Mouse (Mus musculus) lung, embryonic 14.5 days (tissue): ENCODE results near the gene Kctd7. TPM values are rescaled to one million over a fixed set of nuclear protein-coding genes. Genes with fewer than 3 reads are reported as not detected.

Source experiments
- ATAC-seq: fragments of 200-750 bp; cut with Nextera tagmentation; 2 replicates; pipeline ENCODE4 v1.8.0; 2017; ENCODE audit warnings: mild to moderate bottlenecking, moderate TSS enrichment, moderate library complexity; ENCODE audit not compliant: insufficient read depth
- DNase-seq: peaks from one replicate; pipeline ENCODE4 v3.0.0-alpha.2; 2015
- H3K27ac ChIP-seq: fragments of 300-500 bp; sonication (generic); 2 replicates; pipeline ENCODE4 v1.5.1; 2014; ENCODE audit warnings: low read depth, mild to moderate bottlenecking, moderate library complexity
- H3K27me3 ChIP-seq: fragments of 300-500 bp; sonication (generic); 2 replicates; pipeline ENCODE4 v1.6.1; 2014; ENCODE audit warnings: low read length, control low read depth; ENCODE audit not compliant: insufficient read depth
- H3K36me3 ChIP-seq: fragments of 300-500 bp; sonication (generic); 2 replicates; pipeline ENCODE4 v1.6.1; 2014; ENCODE audit warnings: control low read depth; ENCODE audit not compliant: insufficient read depth
- H3K4me1 ChIP-seq: fragments of 300-500 bp; sonication (generic); 2 replicates; pipeline ENCODE4 v1.6.1; 2014; ENCODE audit warnings: antibody characterized with exemption, control low read depth; ENCODE audit not compliant: insufficient read depth
- H3K4me2 ChIP-seq: fragments of 300-500 bp; sonication (generic); 2 replicates; pipeline ENCODE4 v1.6.1; 2014; ENCODE audit warnings: mild to moderate bottlenecking
- H3K4me3 ChIP-seq: fragments of 300-500 bp; sonication (generic); 2 replicates; pipeline ENCODE4 v1.5.1; 2014; ENCODE audit warnings: low read depth, low read length
- H3K9ac ChIP-seq: fragments of 300-500 bp; sonication (generic); 2 replicates; pipeline ENCODE4 v1.6.1; 2014
- H3K9me3 ChIP-seq: fragments of 300-500 bp; sonication (generic); 2 replicates; pipeline ENCODE4 v1.6.1; 2016; ENCODE audit warnings: low read depth, low read length, control low read depth
- CTCF ChIP-seq: IDR thresholded peaks from 2 replicates; pipeline ENCODE4 v1.5.1; 2016; ENCODE audit warnings: antibody characterized with exemption, low read depth
- WGBS: fragments of 180-500 bp; shearing (Covaris S2); extraction: QIAGEN DNeasy Blood & Tissue Kit; methylation state at CpG from one replicate; pipeline ENCODE4 v1.1.7; 2014; 5-methylcytosine and 5-hydroxymethylcytosine counted together
- polyA plus RNA-seq: library from polyadenylated mRNA; unstranded; fragments of >200 nt; fragmentation: Nextera tagmentation; extraction: Ambion mirVana; gene quantifications from 2 replicates; pipeline ENCODE4 v1.2.1, GENCODE M21; 2014

Kctd7 gene
- polyA plus RNA-seq, 1 experiment from 2014 or later = 7.4 TPM

DNA sequence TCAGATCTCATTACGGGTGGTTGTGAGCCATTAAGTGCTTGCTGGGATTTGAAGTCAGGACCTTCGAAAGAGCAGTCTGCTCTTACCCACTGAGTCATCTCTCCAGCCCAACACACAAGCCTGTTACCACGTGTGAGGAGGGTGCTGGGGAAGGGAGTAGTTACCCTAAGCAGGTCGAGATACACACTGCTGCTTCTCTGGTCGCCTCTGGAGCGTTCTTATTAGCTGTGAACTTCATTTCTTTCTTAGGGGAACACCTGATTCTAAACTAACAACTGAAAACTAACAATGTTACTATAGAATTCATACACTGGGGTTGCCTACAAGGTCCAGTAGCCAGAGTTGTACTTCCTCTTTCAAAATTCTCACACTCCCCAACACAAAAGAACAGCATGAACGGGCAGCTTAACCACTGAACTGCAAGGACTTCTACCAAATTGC, 15.1 kb downstream of the Kctd7 start:
- 62% methylated on average over 7 of the region's 7 CpGs for WGBS
- H3K9me3 ChIP-seq = no peaks in the 10 kb centered on the region
- H3K4me1 ChIP-seq = no peaks in the 10 kb centered on the region
- H3K4me2 ChIP-seq = no peak overlapping the region
- DNase-seq (no peak), ATAC-seq (no peak)
- H3K9ac ChIP-seq = no peak overlapping the region
- no peak for TF ChIP-seq CTCF
- H3K27me3 ChIP-seq = no peaks in the 10 kb centered on the region
- no peak overlapping the region for H3K4me3 ChIP-seq
- no peaks in the 10 kb centered on the region for H3K36me3 ChIP-seq
- no peak overlapping the region for H3K27ac ChIP-seq

DNA sequence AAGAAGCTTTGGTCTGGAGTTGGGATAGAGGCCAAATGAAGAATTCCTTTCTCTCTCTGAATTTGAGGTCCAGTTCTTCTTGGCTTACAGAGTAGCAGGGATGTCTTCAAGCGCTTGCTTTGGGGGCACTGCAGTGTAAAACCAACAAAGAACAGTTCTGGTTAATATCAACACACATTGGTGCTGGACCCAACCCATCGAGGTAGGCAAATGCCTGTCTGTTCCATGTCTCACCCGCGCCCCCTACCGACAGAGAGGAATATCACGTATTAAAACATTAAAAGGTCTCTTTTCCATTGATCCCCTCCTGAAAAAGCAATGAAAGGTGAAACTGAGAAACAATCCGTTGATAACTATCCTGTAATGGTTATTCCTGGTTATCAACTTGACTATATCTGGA, 19.0 kb downstream of the Kctd7 start:
- Histone ChIP-seq H3K9me3 (no peaks in the 10 kb centered on the region), H3K9ac (no peak overlapping the region), H3K27me3 (no peaks in the 10 kb centered on the region), H3K4me3 (no peak overlapping the region), H3K4me2 (no peak overlapping the region), H3K4me1 (no peaks in the 10 kb centered on the region), H3K36me3 (no peaks in the 10 kb centered on the region), H3K27ac (no peak overlapping the region)
- DNase-seq (peak; percentile 88), ATAC-seq (no peak)
- peak; percentile 87 for TF ChIP-seq CTCF
- 4% methylated on average over 7 of the region's 7 CpGs for WGBS

DNA sequence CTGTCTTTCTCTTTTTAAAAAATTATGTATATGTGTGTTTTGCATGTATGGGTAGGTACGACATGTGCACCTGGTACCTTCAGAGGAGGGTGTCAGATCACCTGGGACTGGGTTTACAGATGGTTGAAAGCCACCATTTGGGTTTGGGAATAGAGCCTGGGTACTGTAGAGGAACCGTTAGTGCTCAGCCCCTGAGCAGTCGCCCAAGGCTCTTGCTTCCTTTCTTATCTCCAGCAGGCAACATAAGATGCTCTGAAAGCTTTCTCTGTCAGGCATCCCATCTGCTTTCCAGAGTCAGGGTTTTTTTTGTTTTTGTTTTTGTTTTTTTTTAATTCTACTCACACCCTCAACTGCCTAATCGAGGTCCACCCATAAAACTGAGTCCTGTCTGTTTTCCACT, 20.6 kb downstream of the Kctd7 start:
- no peak overlapping the region for H3K9ac ChIP-seq
- H3K9me3 ChIP-seq = no peaks in the 10 kb centered on the region
- no peak overlapping the region for H3K4me2 ChIP-seq
- H3K4me1 ChIP-seq = no peaks in the 10 kb centered on the region
- ATAC-seq = no peak
- DNase-seq = no peak
- no peaks in the 10 kb centered on the region for H3K27me3 ChIP-seq
- no peak for TF ChIP-seq CTCF
- WGBS = 65% methylated on average over 4 of the region's 4 CpGs
- H3K4me3 ChIP-seq = no peak overlapping the region
- H3K36me3 ChIP-seq = no peaks in the 10 kb centered on the region
- H3K27ac ChIP-seq = no peak overlapping the region

DNA sequence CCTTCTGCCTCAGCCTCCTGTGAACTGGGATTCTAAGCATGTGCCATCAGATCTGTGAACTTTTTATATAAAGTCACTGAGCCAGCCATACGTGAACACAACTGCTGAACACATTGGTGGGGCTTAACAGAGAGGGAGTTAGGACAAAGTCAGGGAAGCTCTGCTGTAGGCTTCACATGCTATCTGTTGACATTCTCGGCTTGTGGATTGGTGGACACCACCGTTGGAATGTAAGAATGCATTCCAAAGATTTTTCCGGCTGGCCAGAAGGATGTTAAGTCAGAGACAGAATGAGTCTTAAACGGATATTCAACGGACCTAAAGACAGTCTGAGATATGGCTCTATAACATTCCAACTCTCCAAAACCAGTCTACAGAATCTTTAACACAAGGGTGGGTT, 24.4 kb downstream of the Kctd7 start:
- no peak for TF ChIP-seq CTCF
- Histone ChIP-seq H3K4me3 (no peak overlapping the region), H3K9ac (no peak overlapping the region), H3K4me2 (no peak overlapping the region), H3K36me3 (no peaks in the 10 kb centered on the region), H3K27ac (no peak overlapping the region), H3K9me3 (no peaks in the 10 kb centered on the region), H3K27me3 (no peaks in the 10 kb centered on the region), H3K4me1 (peaks cover 15% of the 10 kb centered on the region)
- 29% methylated on average over 6 of the region's 6 CpGs for WGBS
- DNase-seq (peak; percentile 44), ATAC-seq (no peak)

DNA sequence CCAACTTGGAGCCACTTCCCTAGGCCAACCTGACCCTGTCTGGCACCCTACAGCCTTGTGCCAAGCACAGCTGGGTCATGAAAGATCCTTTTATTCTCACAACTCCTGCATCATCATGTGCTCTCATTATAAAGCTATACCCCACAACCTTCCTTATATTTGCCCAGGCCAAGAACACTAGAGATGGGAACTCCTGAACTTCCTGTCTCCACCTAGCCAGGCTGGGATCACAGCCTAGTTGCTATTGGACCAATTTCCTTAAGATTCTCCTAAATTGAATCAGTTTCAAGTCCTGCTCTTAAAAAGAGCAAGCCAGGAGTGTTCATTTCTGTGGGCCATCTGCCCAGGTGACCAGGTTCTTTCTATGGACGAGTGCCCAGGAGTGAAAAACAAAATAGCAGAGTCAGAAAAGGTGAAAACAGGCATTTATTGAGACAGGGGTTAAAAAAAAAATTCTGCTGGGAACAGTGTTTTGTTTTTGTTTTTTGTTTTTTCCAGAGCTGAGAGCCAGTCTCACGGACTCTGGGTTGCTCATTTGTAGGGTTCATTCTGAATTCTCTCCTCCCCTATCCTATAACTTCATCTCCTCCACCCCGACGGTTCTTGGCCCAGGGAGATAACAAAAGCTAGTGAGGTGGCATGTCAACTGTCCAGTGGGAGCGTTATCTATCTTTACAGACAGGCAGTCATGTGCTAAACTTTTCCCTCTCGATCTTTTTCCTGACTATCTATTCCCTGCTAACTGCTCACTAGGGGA, 26.2 kb downstream of the Kctd7 start:
- Histone ChIP-seq H3K4me1 (peaks cover 15% of the 10 kb centered on the region), H3K9ac (peak overlapping the region; percentile 86), H3K4me2 (peak overlapping the region; percentile 78), H3K27me3 (no peaks in the 10 kb centered on the region), H3K9me3 (no peaks in the 10 kb centered on the region), H3K36me3 (no peaks in the 10 kb centered on the region), H3K27ac (peak overlapping the region; percentile 81), H3K4me3 (peak overlapping the region; percentile 93)
- 11% methylated on average over 6 of the region's 6 CpGs for WGBS
- ATAC-seq = peak; percentile 19
- no peak for DNase-seq
- TF ChIP-seq CTCF = no peak

DNA sequence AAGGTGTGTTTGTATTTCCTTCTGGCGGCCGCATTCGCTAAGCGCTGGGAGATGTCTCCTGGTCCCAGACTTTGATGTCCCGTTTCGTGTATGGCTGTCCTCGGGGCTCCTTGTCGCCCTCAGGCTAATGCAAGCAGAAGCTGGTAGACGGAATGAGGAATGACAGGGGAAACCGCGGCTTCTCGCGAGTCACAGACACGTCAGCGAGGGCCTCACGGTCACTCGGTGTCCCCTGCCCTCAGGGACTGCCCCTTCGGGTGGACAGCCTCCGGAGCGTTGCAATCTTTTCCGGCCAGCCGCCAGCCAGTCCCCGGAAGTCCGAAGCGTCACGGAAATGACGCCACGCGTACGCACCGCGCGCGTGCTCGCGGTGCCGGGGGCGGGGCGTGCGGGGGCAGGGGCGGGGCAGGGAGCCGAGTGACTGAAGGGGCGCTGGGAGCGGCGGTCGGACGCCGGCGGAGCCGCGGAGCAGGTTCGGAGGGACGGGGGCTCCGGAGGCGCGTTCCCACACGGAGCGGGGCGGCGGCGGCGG, 26.8 kb downstream of the Kctd7 start, which contains the start of gene Rabgef1:
Gene Rabgef1 (plus strand): TSS at position 376 of the 532 bp plus-strand sequence.
- ATAC-seq (peak; percentile 96), DNase-seq (peak; percentile 95)
- peak within 1 kb of the TSS; percentile 86 for H3K9ac ChIP-seq
- H3K27ac ChIP-seq = peak within 1 kb of the TSS; percentile 81
- peaks cover 15% of the 10 kb centered on the region for H3K4me1 ChIP-seq
- peak within 1 kb of the TSS; percentile 78 for H3K4me2 ChIP-seq
- WGBS = under 1% methylated on average over 56 of the region's 62 CpGs
- H3K4me3 ChIP-seq = peak within 1 kb of the TSS; percentile 93
- H3K9me3 ChIP-seq = no peaks in the 10 kb centered on the region
- no peaks in the 10 kb centered on the region for H3K36me3 ChIP-seq
- TF ChIP-seq CTCF = no peak
- no peaks in the 10 kb centered on the region for H3K27me3 ChIP-seq

DNA sequence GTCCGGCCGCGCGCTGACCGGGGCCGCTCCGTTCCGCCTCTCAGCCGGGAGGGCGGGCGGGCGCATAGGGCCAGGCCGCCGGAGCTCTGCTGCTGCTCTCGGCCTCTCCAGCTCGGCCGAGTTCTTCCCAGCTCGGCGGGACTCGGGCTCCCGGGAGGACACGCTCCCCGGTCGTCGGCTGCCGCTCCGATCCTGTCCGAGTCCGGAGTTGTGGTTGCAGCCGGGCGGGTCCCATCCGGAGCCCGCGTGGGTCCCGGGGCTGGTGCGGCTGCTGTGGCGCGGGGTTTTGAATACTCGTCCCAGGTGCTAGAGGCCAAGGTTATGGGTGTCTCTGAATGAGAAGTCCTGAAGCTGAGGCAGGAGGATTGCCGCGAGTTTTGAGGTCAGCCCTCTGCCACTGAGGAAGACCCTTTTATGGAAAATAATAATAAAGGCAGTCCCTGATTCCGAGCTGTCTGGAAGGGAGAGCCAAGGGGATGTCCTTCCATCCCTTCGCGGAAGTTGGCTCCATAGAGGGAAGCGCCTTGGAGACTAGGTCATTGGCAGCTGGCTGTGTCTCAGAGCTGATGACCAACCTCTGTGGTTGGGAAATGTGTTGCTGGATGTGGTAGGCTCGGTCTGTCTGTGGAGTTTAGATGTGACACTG, 27.4 kb downstream of the Kctd7 start:
- Histone ChIP-seq H3K36me3 (no peaks in the 10 kb centered on the region), H3K9ac (peak overlapping the region; percentile 86), H3K9me3 (no peaks in the 10 kb centered on the region), H3K4me2 (peak overlapping the region; percentile 78), H3K4me1 (peaks cover 15% of the 10 kb centered on the region), H3K27me3 (no peaks in the 10 kb centered on the region), H3K27ac (peak overlapping the region; percentile 81), H3K4me3 (peak overlapping the region; percentile 93)
- peak; percentile 72 for DNase-seq
- TF ChIP-seq CTCF = no peak
- ATAC-seq = peak; percentile 84
- WGBS = 1% methylated on average over 39 of the region's 46 CpGs
